Mouse (Mus musculus) brain, embryonic 14.5 days (tissue): ENCODE measurements around the gene Acvr1.

Source experiments
- CTCF ChIP-seq: fragments of 200-500 bp; IDR thresholded peaks from 2 replicates; pipeline ENCODE4 v1.5.1; 2012; ENCODE audit warnings: inconsistent platforms, mild to moderate bottlenecking, moderate library complexity, borderline replicate concordance; ENCODE audit not compliant: insufficient read depth, insufficient read length; ENCODE audit errors: extremely low read depth
- POLR2A ChIP-seq: fragments of 200-500 bp; IDR thresholded peaks from 2 replicates; pipeline ENCODE4 v1.6.1; 2012; ENCODE audit warnings: mild to moderate bottlenecking, inconsistent platforms, borderline replicate concordance; ENCODE audit not compliant: poor library complexity, insufficient read depth, insufficient read length, severe bottlenecking; ENCODE audit errors: extremely low read depth

DNA sequence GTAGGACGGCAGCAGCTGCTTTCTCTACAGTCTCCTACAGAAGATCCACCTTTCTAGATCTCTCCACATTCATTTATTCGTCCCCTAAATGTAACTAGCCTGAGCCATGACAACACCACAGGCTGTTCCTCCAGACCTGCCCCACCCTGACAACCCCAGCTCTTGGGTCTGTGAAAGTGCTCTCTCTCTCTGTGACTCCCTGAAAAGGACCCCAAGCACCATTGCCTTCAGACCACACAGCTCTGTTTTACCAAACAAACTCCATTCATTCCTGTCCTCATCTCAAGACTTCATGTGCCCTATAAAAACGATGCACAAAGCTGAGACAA, 208.9 kb downstream of the Acvr1 start:
- TF ChIP-seq CTCF (no peak), POLR2A (no peak)
